11 mouse cellular contexts compared by ENCODE assay signal in the genomic region with DNA sequence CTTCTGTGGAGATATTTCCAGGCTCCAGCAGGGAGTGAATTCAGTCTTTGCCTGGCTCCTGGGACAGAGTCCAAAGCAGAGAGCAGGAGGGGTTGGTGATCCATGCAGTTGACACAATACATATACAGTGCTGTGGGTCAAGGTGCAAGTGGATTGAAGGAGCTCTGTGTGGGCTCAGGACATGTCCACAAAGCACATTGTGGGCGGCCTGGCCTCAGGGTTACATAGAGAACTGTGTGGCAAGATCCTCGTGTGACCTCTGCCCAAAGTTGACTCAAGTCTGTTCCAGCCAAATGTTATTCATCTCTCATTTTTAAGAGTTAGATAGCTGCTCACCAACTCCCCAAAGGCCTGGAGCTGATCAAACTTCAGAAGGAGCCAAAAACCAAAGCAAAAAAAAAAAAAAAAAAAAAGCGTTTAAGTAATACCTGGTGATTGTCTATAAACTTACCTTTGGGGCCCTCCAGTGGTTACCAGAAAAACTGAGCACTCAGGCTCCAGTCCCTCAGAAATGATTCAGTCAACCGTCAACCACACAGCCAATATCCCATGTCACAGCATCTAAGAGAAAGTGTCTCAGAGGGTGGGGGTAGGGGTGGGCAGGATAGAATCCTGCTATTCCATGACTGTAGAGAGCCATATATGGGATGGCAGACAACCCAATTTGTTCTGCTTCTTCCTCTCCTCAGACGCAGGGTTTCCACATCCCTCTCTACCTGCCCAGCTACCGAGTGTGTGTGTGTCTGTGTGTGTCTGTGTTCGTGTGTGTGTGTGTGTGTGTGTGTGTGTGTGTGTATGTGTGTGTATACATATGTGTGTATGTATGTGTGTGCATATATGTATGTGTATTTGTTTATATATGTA.
DNase-seq lines count a peak whose midpoint lies in the region; ATAC-seq lines count a peak whose summit lies in the region.
"Had no signal": no experiment of that assay in that cellular context is flagged by ENCODE, and none has a peak within 500 bp of the region (broad histone marks: within the 10 kb centered on the region; RNA-seq: fewer than 3 reads in every experiment).

No protein-coding gene starts in this region.

- H3K4me3 ChIP-seq in kidney, embryonic 15.5 days (replicated peaks): no peak overlapping the region
- H3K4me3 ChIP-seq in midbrain, embryonic 12.5 days: no peak overlapping the region
- H3K4me3 ChIP-seq: heart, embryonic 10.5 days; lung, embryonic 15.5 days had no signal

- H3K27ac ChIP-seq in kidney, embryonic 15.5 days: no peak overlapping the region
- no peak overlapping the region for H3K27ac ChIP-seq in midbrain, embryonic 12.5 days (replicated peaks)
- H3K27ac ChIP-seq: heart, embryonic 10.5 days; lung, embryonic 15.5 days had no signal

- no peaks in the 10 kb centered on the region for H3K36me3 ChIP-seq in kidney, embryonic 15.5 days
- H3K36me3 ChIP-seq in midbrain, embryonic 12.5 days: no peaks in the 10 kb centered on the region
- H3K36me3 ChIP-seq: heart, embryonic 10.5 days; lung, embryonic 15.5 days had no signal

- H3K9ac ChIP-seq in kidney, embryonic 15.5 days: no peak overlapping the region
- H3K9ac ChIP-seq in midbrain, embryonic 12.5 days (replicated peaks): no peak overlapping the region
- H3K9ac ChIP-seq: lung, embryonic 15.5 days had no signal

- no peaks in the 10 kb centered on the region for H3K27me3 ChIP-seq in kidney, embryonic 15.5 days
- H3K27me3 ChIP-seq in midbrain, embryonic 12.5 days: no peaks in the 10 kb centered on the region
- H3K27me3 ChIP-seq: lung, embryonic 15.5 days had no signal

- WGBS in kidney, embryonic 15.5 days: 62% methylated on average over 7 of the region's 7 CpGs
- WGBS in midbrain, embryonic 12.5 days: 72% methylated on average over 7 of the region's 7 CpGs

- no peak overlapping the region for H3K4me2 ChIP-seq in kidney, embryonic 15.5 days
- no peak overlapping the region for H3K4me2 ChIP-seq in midbrain, embryonic 12.5 days (replicated peaks)
- H3K4me2 ChIP-seq: lung, embryonic 15.5 days had no signal

- H3K9me3 ChIP-seq in kidney, embryonic 15.5 days (replicated peaks): no peaks in the 10 kb centered on the region
- no peaks in the 10 kb centered on the region for H3K9me3 ChIP-seq in midbrain, embryonic 12.5 days
- H3K9me3 ChIP-seq: heart, embryonic 10.5 days; lung, embryonic 15.5 days had no signal

- no peak for ATAC-seq in kidney, embryonic 15.5 days (replicated peaks; ENCODE audit: low FRiP score)
- peak; percentile 19 for ATAC-seq in midbrain, embryonic 12.5 days (ENCODE audit: low FRiP score, low read depth)

- H3K4me1 ChIP-seq in kidney, embryonic 15.5 days: peaks cover 3% of the 10 kb centered on the region; the same call in 1 of the 2 replicates
- H3K4me1 ChIP-seq in midbrain, embryonic 12.5 days: no peaks in the 10 kb centered on the region
- H3K4me1 ChIP-seq: heart, embryonic 10.5 days had no signal

- peak; percentile 49 for DNase-seq in kidney, adult 11 months
- DNase-seq in ZHBTc4 (ENCODE audit: low read depth, low spot score): peak; percentile 17
- peak; percentile 95 for DNase-seq in gonadal fat pad, adult 2 months (ENCODE audit: low read depth)
- no peak for DNase-seq in natural killer cell, adult 2 months (ENCODE audit: low spot score in 2 of 2)
- DNase-seq in spleen, postnatal 10 days (ENCODE audit: low spot score in 2 of 2): no peak
- no peak for DNase-seq in cerebellum, adult 11-12 months
- DNase-seq: right cerebral cortex, adult 18-20 months had no signal

Comparison
In these comparisons a context has a peak if more than half of its experiments do, and no peak if none do; other contexts are left out.
1. DNase-seq: peak in kidney, adult 11 months (single experiment), ZHBTc4 (single experiment) and gonadal fat pad, adult 2 months (single experiment); none in natural killer cell, adult 2 months (0 of 2), spleen, postnatal 10 days (0 of 2) and cerebellum, adult 11-12 months (single experiment).